Mouse (Mus musculus): ENCODE data around the gene Cd19. TPM values are rescaled to one million over a fixed set of nuclear protein-coding genes. Genes with fewer than 3 reads are reported as not detected.

Gene Cd19
- total RNA-seq (2021): not detected
- long read RNA-seq, experiment 1, partial matches to known transcripts: 0 of 1 reads
- long read RNA-seq, experiment 1, other reads (novel, unspliced or antisense): 0 of 1 reads
- long read RNA-seq, experiment 2: 0 reads

DNA sequence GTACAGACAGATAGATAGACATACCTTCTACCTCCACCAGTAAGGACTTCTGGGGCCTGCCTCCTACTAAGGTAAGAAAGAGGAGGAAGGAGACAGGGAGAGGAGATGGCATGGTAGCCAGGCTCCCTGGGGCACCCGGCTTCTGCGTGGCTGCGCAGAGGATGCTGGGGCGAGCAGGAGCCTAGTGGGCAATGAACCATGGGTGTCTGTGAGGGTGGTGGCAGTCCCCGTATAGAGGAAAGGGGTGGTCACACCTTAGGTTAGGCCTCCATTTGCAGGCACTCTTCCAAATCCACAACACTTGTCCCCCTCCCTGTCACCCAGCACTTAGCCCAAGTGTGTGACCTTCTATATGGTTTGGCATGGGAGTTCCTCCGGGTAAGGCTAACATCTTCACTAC lies at the start of gene Cd19:
TSS of gene Cd19 (minus strand) at position 165 of the 400 bp plus-strand sequence.
- no peak for DNase-seq (ENCODE audit: low spot score)

DNA sequence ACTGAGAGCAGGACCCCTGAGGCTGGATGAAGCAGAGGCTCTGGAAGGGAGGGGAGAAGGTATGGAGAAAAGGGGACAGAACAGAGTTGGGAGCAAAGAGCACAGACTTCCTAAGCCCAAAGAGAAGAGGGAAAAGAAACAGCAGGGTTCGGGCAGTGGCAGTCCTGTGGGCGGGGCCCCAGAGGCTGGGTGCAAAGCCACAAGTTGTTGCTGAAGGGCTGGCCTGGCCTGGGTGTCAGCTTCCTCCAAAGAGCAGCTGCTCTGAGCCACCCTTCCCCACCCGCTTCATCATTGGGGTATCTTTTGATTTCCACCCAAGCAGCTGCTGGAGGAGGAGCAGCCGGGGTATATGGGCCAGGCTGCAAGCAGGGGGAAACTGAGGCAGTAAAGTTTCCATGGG lies 49.4 kb upstream of the Cd19 start:
- peak; percentile 84 for DNase-seq (ENCODE audit: low spot score)

DNA sequence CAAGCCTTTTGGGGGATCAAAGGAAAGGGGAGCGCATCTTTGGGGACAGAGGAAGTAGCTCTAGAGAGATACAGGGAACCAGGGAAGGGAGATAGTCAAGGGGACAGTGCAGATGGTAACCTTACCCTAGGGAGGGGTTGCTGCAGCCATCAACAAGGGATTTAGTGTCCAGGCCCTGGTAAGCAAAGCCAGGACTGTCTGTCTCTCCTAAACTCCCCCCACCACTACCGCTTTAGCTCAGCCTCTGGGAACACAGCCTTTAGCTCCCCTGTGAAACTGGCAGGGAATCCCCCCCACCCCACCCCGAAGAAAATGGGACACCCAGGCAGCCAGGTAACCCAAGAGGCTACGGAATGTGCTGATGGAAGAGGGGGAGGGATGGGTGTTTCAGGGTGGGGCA lies 48.9 kb upstream of the Cd19 start:
- peak; percentile 71 for DNase-seq (ENCODE audit: low spot score)

DNA sequence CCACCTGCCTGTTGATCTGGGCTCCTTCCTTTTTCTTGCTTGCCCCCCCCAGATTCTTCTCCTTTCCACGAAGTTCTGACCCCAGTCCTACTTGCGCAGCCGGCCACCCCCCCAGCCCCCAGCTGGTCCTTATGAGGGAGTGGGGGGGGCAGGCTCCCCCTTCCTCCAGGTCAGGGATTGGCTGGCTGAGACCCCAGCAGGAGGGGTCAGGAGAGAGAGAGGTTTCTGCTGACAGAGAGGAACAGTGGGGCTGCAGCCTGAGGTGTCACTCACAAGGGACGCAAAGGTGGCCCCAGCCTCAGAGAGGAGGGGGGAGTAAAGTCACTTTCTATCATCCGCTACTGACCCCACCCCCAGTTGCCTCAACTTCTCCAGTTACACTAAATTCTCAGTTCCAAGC lies 48.3 kb upstream of the Cd19 start, which contains the start of gene Atp2a1:
TSS of gene Atp2a1 (minus strand) at position 105 of the 400 bp plus-strand sequence.
- peak; percentile 87 for DNase-seq (ENCODE audit: low spot score)

DNA sequence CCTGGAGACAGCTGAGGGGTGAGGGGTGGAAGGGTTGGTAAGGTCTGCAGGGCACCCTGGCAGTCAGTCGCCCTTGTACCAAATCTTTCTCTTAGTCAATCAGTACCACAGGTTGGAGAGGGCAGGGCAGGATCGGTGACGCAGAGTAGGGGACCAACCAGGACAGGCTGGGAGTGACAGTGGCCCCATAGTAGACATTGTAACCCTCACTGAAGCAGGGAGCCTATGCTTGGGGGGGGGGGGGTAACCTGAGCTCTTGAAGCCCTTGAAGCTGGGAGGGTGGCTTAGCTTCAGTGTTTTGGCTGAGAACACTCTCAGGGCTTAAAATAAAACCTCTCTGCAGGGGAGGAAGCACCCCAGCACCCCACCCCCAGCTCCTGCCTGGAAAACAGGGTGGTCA lies 46.9 kb upstream of the Cd19 start:
- no peak for DNase-seq (ENCODE audit: low spot score)

DNA sequence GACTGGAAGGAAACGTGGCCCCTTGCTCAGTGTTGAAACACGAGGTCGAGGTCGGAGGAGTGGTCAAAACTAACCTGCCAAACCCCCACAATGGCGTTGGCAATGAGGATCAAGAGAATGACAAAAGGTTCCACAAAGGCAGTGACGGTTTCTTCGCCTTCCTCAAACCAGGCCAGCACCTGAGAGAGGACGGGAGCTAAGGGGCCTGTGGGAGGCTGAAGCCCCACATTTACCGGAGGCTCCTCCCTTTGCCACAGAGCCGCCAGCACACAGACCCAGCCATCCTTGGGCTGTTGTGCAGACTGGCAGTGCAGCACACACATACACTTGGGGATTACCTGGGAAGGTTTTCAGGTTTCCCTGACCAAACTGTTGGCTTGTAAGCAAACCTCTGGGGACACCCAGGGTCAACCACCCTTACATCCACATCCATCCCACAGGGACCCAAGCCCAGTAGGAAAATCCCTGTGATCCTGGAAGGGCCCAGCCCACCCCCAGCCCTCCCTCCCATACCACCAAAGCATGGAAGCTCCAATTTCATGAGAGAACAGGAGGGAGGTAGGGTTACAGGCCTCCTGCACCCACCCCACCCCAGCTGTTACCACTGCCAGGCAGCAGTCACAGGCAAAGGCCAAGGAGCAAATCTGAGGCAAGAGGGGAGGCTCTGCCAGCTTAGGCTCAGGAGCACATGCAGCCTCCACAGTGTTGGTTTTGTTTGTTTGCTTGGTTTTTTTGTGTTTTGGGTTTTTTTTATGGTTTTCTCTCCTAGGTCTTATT lies 46.1 kb upstream of the Cd19 start:
- DNase-seq (ENCODE audit: low spot score): no peak

DNA sequence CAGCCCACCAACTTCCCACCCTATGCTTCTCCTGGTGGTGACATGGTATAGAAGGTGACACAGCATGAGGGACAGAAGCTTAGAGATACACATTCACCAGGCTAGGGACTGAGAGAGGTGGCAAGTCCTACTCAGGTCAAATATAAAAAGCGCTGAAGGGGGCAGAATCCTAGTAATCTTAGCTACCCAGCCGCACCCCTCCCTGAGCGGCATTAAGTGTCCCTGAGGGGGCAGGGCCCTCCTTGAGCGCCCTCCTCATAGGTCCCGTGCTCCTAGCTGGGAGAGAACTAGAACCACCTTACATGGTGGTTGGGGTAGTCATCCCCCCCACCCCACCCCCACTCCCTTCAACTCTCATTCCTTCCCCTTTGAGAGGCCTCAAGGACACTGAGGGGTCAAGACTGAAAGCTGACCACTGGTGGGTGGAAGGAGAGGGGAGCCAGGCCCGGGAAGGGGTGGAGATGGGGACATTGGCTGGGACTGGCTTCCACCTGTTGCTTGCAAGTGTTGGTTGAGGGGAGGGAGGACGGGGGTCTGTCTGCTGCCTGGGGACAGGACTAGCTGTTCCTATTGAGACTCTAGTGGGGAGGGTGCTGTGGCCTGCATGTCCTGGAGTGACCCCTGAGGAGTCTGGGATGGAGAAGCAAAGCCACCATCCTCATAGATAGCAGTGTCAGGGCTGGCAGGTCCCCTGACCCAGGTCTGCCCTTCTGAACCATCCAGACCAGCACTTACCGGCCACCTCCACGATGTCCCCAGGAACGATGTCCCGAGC lies 44.3 kb upstream of the Cd19 start:
- peak; percentile 86 for DNase-seq (ENCODE audit: low spot score)

DNA sequence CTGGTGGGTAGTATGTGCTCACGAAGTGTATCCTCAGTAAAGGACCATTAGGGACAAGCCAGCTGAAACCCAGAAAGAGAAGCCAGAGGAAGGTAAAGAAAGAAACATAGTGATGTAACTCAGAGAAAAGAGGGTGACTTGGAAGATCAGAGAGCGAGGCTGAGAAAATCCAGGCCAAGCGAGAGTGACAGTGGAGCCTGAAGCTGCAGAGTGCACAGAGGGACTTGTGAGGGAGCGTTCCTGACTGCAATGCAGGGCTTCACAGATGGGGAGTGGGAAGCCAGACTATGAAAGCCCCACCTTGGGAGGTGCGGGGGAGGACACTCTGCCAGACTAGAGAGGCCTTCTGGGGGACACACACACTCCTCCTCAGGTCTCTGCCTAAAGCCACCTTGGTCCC lies 43.5 kb upstream of the Cd19 start:
- DNase-seq (ENCODE audit: low spot score): no peak

DNA sequence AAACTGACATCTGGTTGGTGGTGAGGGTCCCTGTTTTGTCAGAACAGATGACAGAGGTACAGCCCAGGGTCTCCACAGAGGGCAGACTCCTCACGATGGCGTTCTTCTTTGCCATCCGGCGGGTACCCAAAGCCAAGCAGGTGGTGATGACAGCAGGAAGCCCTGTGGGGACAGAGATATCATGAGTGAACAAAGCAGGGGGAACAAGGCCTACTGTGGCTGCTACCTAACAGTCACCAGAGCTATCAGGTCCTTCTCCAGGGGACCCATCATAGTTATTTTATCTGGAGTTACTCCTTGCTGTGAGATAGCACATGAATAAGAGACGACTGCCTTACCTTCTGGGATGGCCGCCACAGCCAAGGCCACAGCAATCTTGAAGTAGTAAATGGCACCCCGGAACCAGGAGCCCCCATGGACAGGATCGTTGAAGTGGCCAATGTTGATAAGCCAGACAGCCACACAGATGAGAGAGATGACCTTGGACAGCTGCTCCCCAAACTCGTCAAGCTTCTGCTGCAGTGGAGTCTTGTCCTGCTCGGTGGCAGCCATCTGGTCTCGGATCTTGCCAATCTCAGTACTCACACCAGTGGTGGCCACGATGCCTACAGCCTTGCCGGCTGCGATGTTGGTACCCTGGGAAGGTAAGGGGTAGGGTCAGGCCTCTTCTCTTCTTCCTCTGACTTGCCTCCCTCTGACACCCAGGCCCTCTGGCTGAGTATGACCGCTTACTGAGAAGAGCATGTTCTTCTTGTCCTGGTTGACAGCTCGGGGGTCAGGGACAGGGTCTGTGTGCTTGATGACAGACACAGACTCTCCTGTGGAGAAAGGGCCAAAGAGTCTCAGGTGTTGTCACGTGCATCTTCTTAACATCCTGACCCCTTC lies 41.9 kb upstream of the Cd19 start:
- no peak for DNase-seq (ENCODE audit: low spot score)

DNA sequence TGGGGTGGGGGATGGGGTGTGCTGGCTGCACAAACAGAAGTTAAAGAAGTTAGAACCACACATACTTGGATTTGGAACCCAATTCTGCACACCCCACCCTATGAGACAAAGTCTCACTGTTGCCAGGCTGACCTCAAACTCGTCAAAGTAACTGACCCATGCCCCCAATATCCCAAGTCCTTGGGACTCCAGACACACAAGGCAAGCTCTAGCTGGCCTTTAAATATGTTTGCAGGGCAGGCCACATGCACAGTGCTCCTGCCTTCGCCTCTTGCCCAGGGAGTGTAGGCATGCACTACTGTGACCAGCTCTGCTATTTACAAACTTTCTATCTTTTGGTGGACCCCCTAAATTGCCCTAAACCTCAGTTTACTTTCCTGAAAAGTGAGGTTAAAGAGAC lies 40.6 kb upstream of the Cd19 start:
- no peak for DNase-seq (ENCODE audit: low spot score)

DNA sequence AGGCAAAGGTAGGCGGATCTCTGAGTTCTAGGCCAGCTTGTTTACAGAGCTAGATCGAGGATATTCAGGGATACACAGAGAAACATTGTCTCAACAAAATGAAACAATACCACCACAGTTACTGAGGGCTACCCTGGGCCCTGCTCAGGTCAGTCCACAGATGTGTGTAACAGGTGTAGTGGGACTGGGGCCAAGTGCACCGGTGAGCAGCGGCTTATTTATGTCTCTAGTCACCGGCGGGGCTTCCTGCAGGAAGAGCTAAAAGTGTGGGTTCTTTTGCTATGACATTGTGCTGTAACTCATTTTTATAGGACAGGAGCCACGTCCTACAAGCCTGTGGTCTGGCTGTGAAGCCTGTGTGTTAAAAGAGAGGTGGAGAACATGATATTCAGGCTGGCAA lies 39.2 kb upstream of the Cd19 start:
- DNase-seq (ENCODE audit: low spot score): no peak

DNA sequence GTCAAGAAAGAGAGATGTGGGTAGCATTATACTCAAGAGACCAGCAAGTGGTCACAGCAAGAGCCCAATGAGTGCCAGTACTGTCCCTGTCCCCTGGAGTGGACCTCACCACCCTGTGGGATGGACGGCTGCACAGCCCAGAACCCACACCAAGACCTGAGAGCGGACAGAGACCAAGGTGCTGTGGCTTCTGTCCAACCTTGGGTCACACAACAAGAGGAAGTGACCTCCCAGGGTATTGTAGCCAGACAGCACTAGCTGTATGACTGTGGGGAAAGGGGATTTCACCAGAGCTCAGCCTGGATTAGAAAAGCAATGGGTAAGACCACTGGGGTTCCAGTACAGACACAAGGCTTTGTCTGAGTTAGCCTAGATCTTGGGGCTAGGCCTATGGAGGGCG lies 37.6 kb upstream of the Cd19 start:
- no peak for DNase-seq (ENCODE audit: low spot score)

DNA sequence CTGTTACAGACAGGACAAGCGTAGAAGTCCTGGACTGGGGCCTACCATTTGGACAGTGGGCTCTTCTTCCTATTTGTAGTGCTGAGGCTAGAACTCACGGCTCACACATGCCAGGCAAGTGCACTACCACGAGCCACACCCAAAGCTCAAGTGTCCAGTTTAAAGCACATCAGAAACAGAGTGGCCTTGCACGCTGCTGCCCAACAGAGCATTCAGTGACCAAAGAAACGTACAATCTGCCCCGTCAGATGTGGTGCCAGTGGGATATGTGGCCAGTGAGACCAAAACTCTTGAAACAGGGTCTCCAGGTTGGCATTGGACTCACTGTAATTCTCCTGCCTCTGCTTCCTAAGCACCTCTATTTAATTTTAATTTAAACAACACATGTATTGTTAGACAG lies 36.0 kb upstream of the Cd19 start:
- DNase-seq (ENCODE audit: low spot score): no peak

DNA sequence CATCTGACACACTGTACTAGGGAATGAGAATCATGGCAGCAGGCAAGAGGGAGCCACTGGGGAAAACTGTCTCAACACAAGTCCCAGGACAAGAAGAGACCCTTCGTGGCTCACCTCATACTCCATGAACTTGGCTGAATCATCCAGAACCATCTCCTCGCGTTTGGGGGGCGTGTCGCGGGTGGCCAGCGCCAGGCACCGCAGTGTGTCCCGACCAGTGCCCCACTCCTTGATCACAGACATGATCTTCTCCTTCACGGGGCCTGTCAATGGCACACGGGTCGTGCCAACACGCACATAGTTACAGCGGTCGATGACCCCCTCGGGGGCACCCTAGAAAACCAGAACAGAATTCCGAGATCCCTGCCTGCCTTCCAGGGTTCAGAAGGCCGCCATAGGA lies 35.3 kb upstream of the Cd19 start:
- no peak for DNase-seq (ENCODE audit: low spot score)

DNA sequence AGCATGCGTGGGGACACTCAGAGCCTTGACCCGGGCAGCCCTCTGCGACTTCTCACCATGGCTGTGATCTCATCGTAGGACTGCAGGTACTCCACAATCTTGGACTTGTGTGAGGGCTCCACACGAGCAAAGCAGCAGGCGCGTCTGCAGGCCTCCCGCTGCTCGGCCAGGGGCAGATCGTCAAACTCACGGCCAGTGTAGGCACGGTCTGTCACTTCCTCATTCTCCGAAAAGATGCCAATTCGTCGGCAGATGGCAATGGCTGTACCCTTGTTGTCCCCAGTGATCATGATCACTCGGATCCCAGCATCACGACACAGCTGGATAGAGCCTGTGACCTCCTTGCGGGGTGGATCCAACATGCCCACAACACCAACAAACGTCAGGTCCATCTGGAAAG lies 33.8 kb upstream of the Cd19 start:
- DNase-seq (ENCODE audit: low spot score): no peak

DNA sequence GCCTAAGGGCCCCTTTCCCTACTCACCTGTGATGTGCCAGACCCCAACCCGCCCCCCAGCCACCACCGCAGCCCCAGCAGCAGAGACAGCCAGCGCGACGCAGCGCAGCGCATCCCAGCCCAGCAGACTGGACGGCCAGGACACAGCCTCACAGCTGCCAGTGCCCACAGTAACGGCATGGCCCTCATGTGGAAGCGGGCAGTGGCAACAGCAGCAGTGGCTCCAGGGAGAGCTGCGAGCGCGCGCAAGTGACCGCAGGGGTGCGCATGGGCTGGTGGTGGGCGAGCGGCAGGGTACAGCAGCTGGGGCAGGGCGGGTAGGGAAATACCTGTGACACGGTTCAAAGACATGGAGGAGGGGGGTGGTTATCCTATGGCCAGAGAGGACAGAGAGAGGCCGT lies 31.5 kb upstream of the Cd19 start:
- DNase-seq (ENCODE audit: low spot score): no peak

DNA sequence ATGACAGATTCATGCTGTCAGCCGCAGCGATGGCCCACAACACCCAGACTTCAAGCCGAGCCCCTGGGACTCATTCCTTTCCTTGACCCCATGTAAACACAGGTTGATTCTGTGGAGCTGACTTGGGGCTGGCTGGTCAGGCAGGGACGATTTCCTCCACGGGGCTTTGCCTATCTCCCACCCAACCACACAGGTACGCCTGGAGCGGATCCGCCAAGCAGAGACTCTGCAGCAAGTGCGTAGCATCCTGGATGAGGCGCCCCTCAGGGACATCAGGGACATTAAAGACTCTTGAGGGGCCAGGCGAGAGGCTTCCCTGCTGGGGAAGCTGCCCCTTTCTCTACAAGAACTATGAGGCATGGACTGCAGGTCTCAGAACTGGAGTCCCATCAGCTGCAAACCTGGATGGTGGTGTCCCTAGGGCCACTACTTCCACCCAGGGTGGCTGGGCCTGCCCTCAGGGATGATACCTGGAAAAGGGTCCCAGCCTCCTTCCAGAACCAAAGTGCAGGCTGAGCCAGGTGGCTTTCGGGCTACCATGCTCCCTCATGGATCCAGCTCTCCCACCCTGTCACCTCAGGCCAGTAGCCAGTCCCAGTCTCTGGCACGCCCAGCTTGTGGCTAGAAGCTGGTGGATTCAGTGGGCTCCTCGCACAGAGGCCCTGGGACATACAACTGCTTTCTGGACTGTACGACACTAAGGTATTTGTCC lies 30.6 kb upstream of the Cd19 start:
- DNase-seq (ENCODE audit: low spot score): no peak

DNA sequence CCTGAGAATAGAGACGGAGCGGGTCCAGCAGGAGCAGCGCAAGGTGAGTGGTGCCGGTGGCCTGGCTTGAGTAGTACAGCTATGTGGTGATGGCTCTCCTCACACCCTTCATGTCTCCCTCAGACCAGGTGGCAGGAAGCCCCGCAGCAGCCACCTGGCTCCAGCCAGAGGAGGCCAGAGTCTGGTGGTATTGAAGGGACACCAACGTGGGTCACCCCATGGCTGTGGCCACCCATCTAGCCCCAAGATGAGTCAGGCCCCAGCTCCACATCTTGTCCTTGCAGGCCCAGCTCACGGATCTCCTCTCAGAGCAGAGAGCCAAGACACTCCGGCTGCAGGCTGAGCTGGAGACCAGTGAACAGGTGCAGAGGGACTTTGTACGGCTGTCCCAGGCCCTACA lies 29.8 kb upstream of the Cd19 start:
- peak; percentile 64 for DNase-seq (ENCODE audit: low spot score)

DNA sequence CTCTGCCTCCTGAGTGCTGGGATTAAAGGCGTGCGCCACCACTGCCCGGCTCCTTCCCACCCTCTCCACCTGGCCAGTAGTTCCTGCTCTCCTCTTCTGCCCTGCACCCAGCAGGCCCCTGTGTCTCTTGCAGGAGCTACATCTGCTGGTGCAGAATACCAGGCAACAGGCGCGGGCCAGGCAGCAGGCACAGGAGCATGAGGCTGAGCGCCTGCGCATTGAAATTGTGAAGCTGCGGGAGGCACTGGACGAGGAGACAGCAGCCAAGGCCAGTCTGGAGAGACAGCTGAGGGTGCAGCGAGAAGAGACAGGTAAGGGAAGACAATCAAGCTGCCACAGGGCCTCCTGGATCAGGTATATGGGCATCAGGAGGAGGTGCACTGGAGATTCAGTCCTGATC lies 29.3 kb upstream of the Cd19 start:
- DNase-seq (ENCODE audit: low spot score): no peak

DNA sequence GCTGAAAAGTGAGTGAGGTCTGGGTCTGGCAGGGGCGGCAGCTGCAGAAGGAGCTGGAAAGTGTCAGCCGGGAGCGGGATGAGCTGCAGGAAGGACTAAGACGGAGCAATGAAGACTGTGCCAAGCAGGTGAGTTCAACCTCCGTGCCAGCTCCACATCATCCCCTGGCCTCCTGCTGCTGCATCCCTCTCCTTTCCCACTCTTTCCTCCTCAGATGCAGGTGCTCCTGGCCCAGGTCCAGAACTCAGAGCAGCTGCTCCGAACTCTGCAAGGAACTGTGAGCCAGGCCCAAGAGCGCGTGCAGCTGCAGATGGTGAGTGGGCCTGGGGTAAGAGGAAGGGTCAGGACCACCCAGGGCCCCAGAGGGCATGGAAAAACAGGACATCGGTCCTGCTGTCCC lies 25.4 kb upstream of the Cd19 start:
- DNase-seq (ENCODE audit: low spot score): peak; percentile 7

DNA sequence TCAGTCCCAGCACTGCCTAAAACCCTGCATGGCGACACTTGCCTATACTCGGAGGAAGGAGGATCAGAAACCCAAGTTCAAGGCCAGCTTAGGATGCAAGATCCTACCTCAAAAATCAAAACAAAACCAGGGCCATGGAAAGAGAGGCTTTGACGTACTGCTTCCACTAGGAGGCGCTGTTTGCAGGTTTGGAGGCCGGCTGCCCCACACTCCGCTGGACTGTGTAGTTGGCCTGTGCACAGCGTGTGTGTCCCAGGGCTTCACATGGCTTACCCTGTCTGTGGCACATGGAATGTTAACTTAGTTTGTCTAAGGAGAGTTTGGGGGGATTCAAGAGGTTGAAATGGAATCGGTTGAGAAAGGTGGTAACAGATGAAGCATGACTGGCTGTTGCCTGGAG lies 22.2 kb upstream of the Cd19 start:
- DNase-seq (ENCODE audit: low spot score): no peak

Measured in gastrocnemius, adult 18-20 months (tissue).